Mouse (Mus musculus) midbrain, postnatal 0 days (tissue): ENCODE results near the gene Myh6. TPM values are rescaled to one million over a fixed set of nuclear protein-coding genes. Genes with fewer than 3 reads are reported as not detected.
A peak's percentile ranks its signal among the peaks of the same experiment; 100 is the strongest.

Source experiments
- ATAC-seq: fragments of 200-750 bp; cut with Nextera tagmentation; 2 replicates; pipeline ENCODE4 v1.8.0; 2017; ENCODE audit warnings: moderate number of reproducible peaks, mild to moderate bottlenecking, moderate TSS enrichment, moderate library complexity; ENCODE audit not compliant: low FRiP score
- DNase-seq: peaks from one replicate; pipeline ENCODE4 v3.0.0-alpha.2; 2015; ENCODE audit warnings: low spot score
- H3K27ac ChIP-seq: fragments of 300-500 bp; sonication (generic); 2 replicates; pipeline ENCODE4 v1.5.1; 2014; ENCODE audit warnings: low read depth, mild to moderate bottlenecking, low read length, mixed read lengths
- H3K27me3 ChIP-seq: fragments of 300-500 bp; sonication (generic); 2 replicates; pipeline ENCODE4 v1.6.1; 2014; ENCODE audit warnings: low read length, control low read depth, mixed read lengths; ENCODE audit not compliant: insufficient read depth
- H3K36me3 ChIP-seq: fragments of 300-500 bp; sonication (generic); 2 replicates; pipeline ENCODE4 v1.6.1; 2014; ENCODE audit warnings: low read length, control low read depth, mixed read lengths; ENCODE audit not compliant: insufficient read depth
- H3K4me1 ChIP-seq: fragments of 300-500 bp; sonication (generic); 2 replicates; pipeline ENCODE4 v1.6.1; 2014; ENCODE audit warnings: mild to moderate bottlenecking, control low read depth, antibody characterized with exemption, low read length, mixed read lengths; ENCODE audit not compliant: insufficient read depth
- H3K4me2 ChIP-seq: fragments of 300-500 bp; sonication (generic); 2 replicates; pipeline ENCODE4 v1.6.1; 2014; ENCODE audit warnings: low read depth, mild to moderate bottlenecking, low read length, mixed read lengths; ENCODE audit not compliant: poor library complexity, severe bottlenecking
- H3K4me3 ChIP-seq: fragments of 300-500 bp; sonication (generic); 2 replicates; pipeline ENCODE4 v1.5.1; 2014; ENCODE audit warnings: low read depth, mild to moderate bottlenecking, low read length, moderate library complexity
- H3K9ac ChIP-seq: fragments of 300-500 bp; sonication (generic); replicated peaks from 2 replicates; pipeline ENCODE4 v1.6.1; 2014; ENCODE audit warnings: mild to moderate bottlenecking, low read length, moderate library complexity, mixed read lengths; ENCODE audit not compliant: poor library complexity, severe bottlenecking
- H3K9me3 ChIP-seq: fragments of 300-500 bp; sonication (generic); 2 replicates; pipeline ENCODE4 v1.6.1; 2016; ENCODE audit warnings: low read length, control low read depth
- CTCF ChIP-seq: IDR thresholded peaks from 2 replicates; pipeline ENCODE4 v1.5.1; 2016; ENCODE audit warnings: antibody characterized with exemption, mild to moderate bottlenecking
- whole genome bisulfite sequencing: fragments of 180-500 bp; shearing (Covaris S2); extraction: QIAGEN DNeasy Blood & Tissue Kit; methylation state at CpG from one replicate; pipeline ENCODE4 v1.1.7; 2014; 5-methylcytosine and 5-hydroxymethylcytosine counted together
- microRNA counts: library from miRNA; unstranded; fragments of <30 nt; microRNA quantifications from one replicate; lab custom pipeline; 2015
- microRNA-seq: library from miRNA; unstranded; fragments of <30 nt; microRNA quantifications from one replicate; pipeline ENCODE4, GENCODE M21; 2016; ENCODE audit warnings: borderline number of aligned reads
- polyA plus RNA-seq: library from polyadenylated mRNA; unstranded; fragments of >200 nt; fragmentation: Nextera tagmentation; extraction: Ambion mirVana; gene quantifications from 2 replicates; pipeline ENCODE4 v1.2.1, GENCODE M21; 2015
- total RNA-seq: library from RNA; depleted of rRNA; stranded (reverse); fragments of >200 nt; gene quantifications from 2 replicates; pipeline ENCODE4 v1.2.3, GENCODE M21; 2014; rRNA removed

Gene Myh6
- total and polyA plus RNA-seq, 2 experiments from 2014 or later = 0.33 to 2.5 TPM

GRCm38 (mm10) chr14:54900383-54900782 is 66.3 kb downstream of the Myh6 start:
- WGBS = 1% methylated on average over 3 of the region's 3 CpGs
- Histone ChIP-seq H3K4me3 (no peak overlapping the region), H3K9me3 (no peaks in the 10 kb centered on the region), H3K36me3 (peaks cover 24% of the 10 kb centered on the region), H3K9ac (no peak overlapping the region), H3K27me3 (no peaks in the 10 kb centered on the region), H3K4me1 (no peaks in the 10 kb centered on the region), H3K27ac (0 out of 2 replicates have a peak overlapping the region, but pooled peaks have one; percentile 0), H3K4me2 (no peak overlapping the region)
- TF ChIP-seq CTCF = peak; percentile 88
- ATAC-seq (peak; percentile 68), DNase-seq (peak; percentile 94)

GRCm38 (mm10) chr14:54897445-54897844 is 69.3 kb downstream of the Myh6 start:
- Histone ChIP-seq H3K4me2 (no peak overlapping the region), H3K9me3 (no peaks in the 10 kb centered on the region), H3K4me3 (no peak overlapping the region), H3K9ac (no peak overlapping the region), H3K4me1 (no peaks in the 10 kb centered on the region), H3K36me3 (peaks cover 15% of the 10 kb centered on the region), H3K27me3 (no peaks in the 10 kb centered on the region), H3K27ac (no peak overlapping the region)
- no peak for TF ChIP-seq CTCF
- 64% methylated on average over 2 of the region's 2 CpGs for WGBS
- ATAC-seq (no peak), DNase-seq (no peak)

- peak; percentile 48 for DNase-seq
- Histone ChIP-seq H3K9ac (peak overlapping the region; percentile 98), H3K9me3 (no peaks in the 10 kb centered on the region), H3K27me3 (no peaks in the 10 kb centered on the region), H3K4me1 (no peaks in the 10 kb centered on the region), H3K4me2 (peak overlapping the region; percentile 52), H3K36me3 (peaks cover 15% of the 10 kb centered on the region), H3K4me3 (peak overlapping the region; percentile 73), H3K27ac (peak overlapping the region; percentile 97)
- no peak for TF ChIP-seq CTCF
- under 1% methylated on average over 52 of the region's 54 CpGs for WGBS
- ATAC-seq = peak; percentile 52
Measured at GRCm38 (mm10) chr14:54894296-54895151, 72.2 kb downstream of the Myh6 start.

- WGBS = under 1% methylated on average over 36 of the region's 38 CpGs
- Histone ChIP-seq H3K36me3 (peaks cover 15% of the 10 kb centered on the region), H3K4me2 (peak overlapping the region; percentile 52), H3K9me3 (no peaks in the 10 kb centered on the region), H3K4me3 (peak overlapping the region; percentile 73), H3K27me3 (no peaks in the 10 kb centered on the region), H3K27ac (peak overlapping the region; percentile 97), H3K4me1 (no peaks in the 10 kb centered on the region), H3K9ac (peak overlapping the region; percentile 98)
- ATAC-seq (peak; percentile 99), DNase-seq (peak; percentile 100)
- TF ChIP-seq CTCF = 0 out of 2 replicates have a peak, but pooled peaks have one; percentile 2
Measured at GRCm38 (mm10) chr14:54893651-54894181, 73.0 kb downstream of the Myh6 start.

DNA sequence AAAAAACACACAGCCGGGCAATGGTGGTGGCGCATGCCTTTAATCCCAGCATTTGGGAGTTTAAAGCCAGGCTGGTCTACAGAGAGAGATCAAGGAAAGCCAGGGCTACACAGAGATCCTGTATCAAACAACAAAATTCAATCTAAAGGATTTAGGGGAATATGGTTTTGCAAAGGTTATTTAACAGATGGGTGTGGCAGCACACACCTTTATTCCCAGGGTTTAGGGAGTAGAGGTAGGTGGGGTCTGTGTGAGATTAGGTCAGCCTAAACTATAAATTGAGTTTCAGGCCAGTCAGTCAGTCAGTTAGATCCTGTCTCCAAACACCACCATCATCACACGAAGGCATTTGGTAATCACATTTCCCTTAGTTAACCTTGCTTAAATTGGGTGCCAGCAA is 74.5 kb downstream of the Myh6 start, which contains the start of gene Pabpn1:
TSS of gene Pabpn1 (plus strand) at position 301 of the 400 bp plus-strand sequence.
- Histone ChIP-seq H3K4me2 (peak within 1 kb of the TSS; percentile 37), H3K9ac (no peak within 1 kb of the TSS), H3K4me3 (peak within 1 kb of the TSS; percentile 73), H3K27ac (peak within 1 kb of the TSS; percentile 67), H3K9me3 (no peaks in the 10 kb centered on the region), H3K27me3 (no peaks in the 10 kb centered on the region), H3K4me1 (no peaks in the 10 kb centered on the region), H3K36me3 (peaks cover 5% of the 10 kb centered on the region)
- ATAC-seq (no peak), DNase-seq (no peak)
- 96% methylated on average over 3 of the region's 3 CpGs for WGBS
- TF ChIP-seq CTCF = no peak

MicroRNA genes within 50 kb of the gene (microRNA counts, 519-probe panel; counts per million panel counts)
- microRNA mmu-miR-208a (lab: Ali Mortazavi, UCI) = 2,980 counts per million, percentile 69 among the panel's probes with 10 or more counts
- 528 counts per million, percentile 58 among the panel's probes with 10 or more counts for microRNA mmu-miR-208b (lab: Ali Mortazavi, UCI)

Small RNA genes lying within 50 kb of the gene (microRNA-seq; reads per million reads assigned to microRNA genes)
- gene Mir208a (1.0 reads per million), gene Mir208b (18.1 reads per million, percentile 27 among the genes with 10 or more reads in this experiment)

Other genes with a start within 250 kb of the Myh6 start
- gene Slc7a8, start 185.0 kb downstream of the Myh6 start, total RNA-seq = 10.3 and 11.3 TPM in 2 replicates
- gene Slc7a8, start 185.0 kb downstream of the Myh6 start, polyA plus RNA-seq = 8.8 and 9.7 TPM in 2 replicates
- 0.38 TPM in 1 of 2 replicates, not detected in the other for gene Rnf212b, start 152.8 kb downstream of the Myh6 start, total RNA-seq
- gene Rnf212b, start 152.8 kb downstream of the Myh6 start, polyA plus RNA-seq = not detected in 2 replicates
- gene Homez, start 96.0 kb downstream of the Myh6 start, total RNA-seq = 6.9 and 9.4 TPM in 2 replicates
- 8.0 and 9.6 TPM in 2 replicates for gene Homez, start 96.0 kb downstream of the Myh6 start, polyA plus RNA-seq
- gene Ppp1r3e, start 89.4 kb downstream of the Myh6 start, total RNA-seq = 27.1 and 37.2 TPM in 2 replicates
- gene Ppp1r3e, start 89.4 kb downstream of the Myh6 start, polyA plus RNA-seq = 2.8 and 4.1 TPM in 2 replicates
- gene Bcl2l2, start 83.5 kb downstream of the Myh6 start, total RNA-seq = 23.1 and 31.2 TPM in 2 replicates
- 2.9 and 3.7 TPM in 2 replicates for gene Bcl2l2, start 83.5 kb downstream of the Myh6 start, polyA plus RNA-seq
- 0.82 TPM in 1 of 2 replicates, not detected in the other for gene Gm20521, start 83.5 kb downstream of the Myh6 start, total RNA-seq
- gene Gm20521, start 83.5 kb downstream of the Myh6 start, polyA plus RNA-seq = 1.4 and 1.6 TPM in 2 replicates
- 95.1 and 115 TPM in 2 replicates for gene Pabpn1, start 74.4 kb downstream of the Myh6 start, total RNA-seq
- 139 and 162 TPM in 2 replicates for gene Pabpn1, start 74.4 kb downstream of the Myh6 start, polyA plus RNA-seq
- gene Slc22a17, start 53.8 kb downstream of the Myh6 start, total RNA-seq = 495 and 558 TPM in 2 replicates
- 345 TPM in 2 replicates for gene Slc22a17, start 53.8 kb downstream of the Myh6 start, polyA plus RNA-seq
- 24.0 and 41.4 TPM in 2 replicates for gene Efs, start 40.8 kb downstream of the Myh6 start, total RNA-seq
- gene Efs, start 40.8 kb downstream of the Myh6 start, polyA plus RNA-seq = 8.5 and 8.9 TPM in 2 replicates
- 1.1 TPM in 1 of 2 replicates, not detected in the other for gene Il25, start 34.2 kb downstream of the Myh6 start, total RNA-seq
- 0.38 and 0.48 TPM in 2 replicates for gene Il25, start 34.2 kb downstream of the Myh6 start, polyA plus RNA-seq
- gene Cmtm5, start 30.7 kb downstream of the Myh6 start, total RNA-seq = 26.4 and 44.8 TPM in 2 replicates
- gene Cmtm5, start 30.7 kb downstream of the Myh6 start, polyA plus RNA-seq = 27.0 and 27.5 TPM in 2 replicates
- gene Gm17428, start 10.0 kb upstream of the Myh6 start, total RNA-seq = not detected in 2 replicates
- gene Gm17428, start 10.0 kb upstream of the Myh6 start, polyA plus RNA-seq = not detected in 2 replicates
- 1.8 and 3.2 TPM in 2 replicates for gene Myh7, start 27.7 kb upstream of the Myh6 start, total RNA-seq
- gene Myh7, start 27.7 kb upstream of the Myh6 start, polyA plus RNA-seq = 9.6 and 10.3 TPM in 2 replicates
- gene Ngdn, start 48.5 kb upstream of the Myh6 start, total RNA-seq = 20.9 and 29.6 TPM in 2 replicates
- 44.3 and 48.1 TPM in 2 replicates for gene Ngdn, start 48.5 kb upstream of the Myh6 start, polyA plus RNA-seq
- 16.4 and 18.6 TPM in 2 replicates for gene Zfhx2, start 125.4 kb upstream of the Myh6 start, total RNA-seq
- 11.2 and 14.2 TPM in 2 replicates for gene Zfhx2, start 125.4 kb upstream of the Myh6 start, polyA plus RNA-seq
- gene Thtpa, start 127.9 kb upstream of the Myh6 start, total RNA-seq = 38.0 and 42.1 TPM in 2 replicates
- 32.5 and 35.2 TPM in 2 replicates for gene Thtpa, start 127.9 kb upstream of the Myh6 start, polyA plus RNA-seq
- 8.2 and 11.6 TPM in 2 replicates for gene Ap1g2, start 139.7 kb upstream of the Myh6 start, total RNA-seq
- gene Ap1g2, start 139.7 kb upstream of the Myh6 start, polyA plus RNA-seq = 6.6 and 8.9 TPM in 2 replicates
- gene Jph4, start 150.0 kb upstream of the Myh6 start, total RNA-seq = 158 and 182 TPM in 2 replicates
- 41.7 and 45.1 TPM in 2 replicates for gene Jph4, start 150.0 kb upstream of the Myh6 start, polyA plus RNA-seq